Mouse (Mus musculus) adrenal gland, adult (tissue): ENCODE data around the gene Clta.
A peak's percentile ranks its signal among the peaks of the same experiment; 100 is the strongest.

Experiments used
- DNase-seq, 2 experiments: peaks; one replicate each; pipeline ENCODE4 v3.0.0; 2022 to 2023; ENCODE audit warnings: low spot score in 1 of 2; ENCODE audit not compliant: inconsistent age in 2 of 2

Clta gene

DNA sequence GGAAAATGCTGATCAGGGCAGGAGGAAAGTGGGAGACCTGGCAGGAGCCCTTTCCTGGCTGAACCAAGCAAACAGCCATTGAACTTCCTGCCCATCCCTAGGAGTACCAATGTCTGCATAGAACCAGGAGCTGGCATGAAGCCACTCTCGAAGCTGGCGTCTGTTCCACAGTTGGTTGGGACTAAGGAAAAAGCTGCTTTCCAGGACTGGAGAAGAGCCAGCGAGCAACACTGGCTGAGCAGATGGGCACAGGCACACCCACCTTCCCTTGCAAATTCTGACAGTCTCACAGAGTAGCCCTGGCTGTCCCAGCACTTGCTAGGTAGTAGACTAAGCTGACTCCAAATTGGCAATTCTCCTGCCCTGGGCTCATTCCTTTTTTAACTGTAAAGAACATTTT lies 24.5 kb upstream of the Clta start:
- peak; percentile 59 to 82 for DNase-seq

DNA sequence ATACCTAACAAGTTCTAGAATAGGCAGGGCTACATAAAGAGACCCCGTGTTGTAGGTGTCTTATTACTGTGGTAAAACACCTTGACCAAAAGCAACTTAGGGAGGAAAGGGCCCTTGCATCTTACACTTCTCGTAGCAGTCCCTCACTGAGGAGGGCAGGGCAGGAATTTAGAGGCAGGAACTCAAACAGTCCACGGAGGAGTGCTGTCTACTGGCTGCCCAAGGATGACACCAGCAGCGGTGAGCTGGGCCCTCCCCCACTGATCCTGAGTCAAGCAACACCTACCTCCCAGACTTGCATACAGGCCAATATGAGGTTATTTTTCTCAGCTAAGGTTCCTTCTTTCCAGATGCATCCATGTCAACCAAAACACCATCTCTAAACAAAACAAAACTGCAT lies 24.0 kb upstream of the Clta start:
- DNase-seq = no peak

DNA sequence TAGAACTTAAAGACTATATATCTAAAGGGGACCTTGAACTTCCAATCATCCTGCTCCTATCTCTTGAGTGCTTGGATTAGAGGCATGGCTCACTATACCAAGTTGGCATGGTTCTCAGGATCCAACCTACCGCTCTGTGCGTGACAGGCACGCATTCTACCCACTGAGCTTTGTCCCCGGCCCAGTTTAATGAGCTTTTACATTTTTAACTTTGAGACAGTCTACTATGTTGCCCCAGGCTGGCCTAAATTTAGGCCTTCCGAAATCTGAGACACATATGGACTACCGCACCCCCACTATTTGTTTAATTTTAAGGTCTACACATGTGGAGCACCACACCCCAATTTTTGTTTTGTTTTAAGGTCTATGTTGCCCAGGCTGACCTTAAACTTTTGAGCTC lies 23.4 kb upstream of the Clta start:
- DNase-seq = no peak

DNA sequence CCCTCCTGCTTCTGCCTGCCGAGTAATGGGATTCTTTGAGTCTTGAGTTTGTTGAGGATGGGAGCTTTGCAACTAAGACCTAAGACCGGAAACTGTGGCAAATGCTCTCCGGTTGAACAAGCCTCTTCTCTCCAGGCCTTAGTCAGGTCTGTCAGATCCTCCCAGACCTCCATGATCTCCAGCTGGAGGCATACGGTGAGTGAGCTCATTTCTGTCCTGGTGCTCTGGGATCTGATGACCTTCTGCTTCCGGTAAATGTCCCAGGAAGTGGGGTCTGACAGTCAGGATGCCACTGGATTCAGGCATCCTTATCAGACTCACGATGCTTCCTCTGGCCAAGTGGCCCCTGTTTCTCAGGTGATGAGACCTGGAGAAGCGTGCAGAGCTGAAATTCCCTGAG lies 23.0 kb upstream of the Clta start:
- DNase-seq = peak in 1 of 2 experiments; percentile 20

DNA sequence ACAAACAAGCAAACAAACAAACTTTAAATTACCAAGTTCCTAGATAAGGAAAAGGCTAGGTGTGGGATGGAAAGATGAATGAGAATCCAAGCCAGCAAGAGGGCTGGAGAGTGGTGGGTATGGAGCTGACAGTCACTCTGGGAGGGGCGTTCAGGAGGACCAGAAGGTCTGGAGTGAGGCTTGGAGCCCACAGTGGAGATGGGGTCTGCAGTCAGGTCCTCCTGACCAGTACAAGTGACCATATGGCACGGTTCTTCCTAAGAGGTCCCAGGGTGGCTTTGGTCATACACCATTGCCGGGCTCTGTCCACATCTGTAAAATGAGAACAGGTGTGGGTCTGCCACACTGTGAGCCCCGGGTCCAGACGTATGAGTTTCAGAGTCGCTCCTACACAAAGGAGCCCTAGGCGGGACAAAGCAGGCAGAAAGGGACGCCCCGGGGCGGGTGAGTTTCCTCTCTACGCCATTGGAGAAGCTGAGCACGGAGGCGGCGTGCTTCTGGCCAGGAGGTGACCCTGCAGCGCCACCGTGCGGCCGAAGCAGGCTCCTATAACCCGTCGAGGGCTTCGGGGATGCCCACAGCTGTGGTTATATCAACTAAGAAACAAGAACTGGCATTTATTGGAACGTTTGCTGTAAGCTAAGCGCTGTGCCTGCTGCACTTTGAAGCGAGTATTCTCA lies 22.1 kb upstream of the Clta start:
- peak; percentile 93 to 98 for DNase-seq

DNA sequence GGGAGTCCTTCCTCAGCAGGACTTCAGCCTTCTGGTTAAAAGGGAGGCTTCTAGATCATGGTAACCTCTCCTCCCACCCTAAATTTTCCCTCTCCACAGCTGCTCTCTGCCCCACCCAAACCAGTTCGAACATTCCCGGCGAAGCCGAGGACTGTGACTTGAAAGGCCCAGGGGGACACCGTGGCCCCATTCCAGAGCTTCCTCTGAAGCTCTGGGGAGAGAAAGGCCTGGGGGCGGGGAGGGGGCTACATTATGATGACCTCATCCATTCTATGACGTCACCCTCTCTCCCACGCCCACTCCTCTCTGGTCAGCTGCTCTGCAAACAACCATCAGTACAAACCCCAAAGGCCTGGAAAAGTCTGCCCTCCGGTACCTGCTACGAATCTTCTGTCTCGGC lies 21.1 kb upstream of the Clta start, which contains the start of gene Ccin:
Gene Ccin (plus strand): TSS at position 303 of the 400 bp plus-strand sequence.
- DNase-seq = peak; percentile 6 to 22

DNA sequence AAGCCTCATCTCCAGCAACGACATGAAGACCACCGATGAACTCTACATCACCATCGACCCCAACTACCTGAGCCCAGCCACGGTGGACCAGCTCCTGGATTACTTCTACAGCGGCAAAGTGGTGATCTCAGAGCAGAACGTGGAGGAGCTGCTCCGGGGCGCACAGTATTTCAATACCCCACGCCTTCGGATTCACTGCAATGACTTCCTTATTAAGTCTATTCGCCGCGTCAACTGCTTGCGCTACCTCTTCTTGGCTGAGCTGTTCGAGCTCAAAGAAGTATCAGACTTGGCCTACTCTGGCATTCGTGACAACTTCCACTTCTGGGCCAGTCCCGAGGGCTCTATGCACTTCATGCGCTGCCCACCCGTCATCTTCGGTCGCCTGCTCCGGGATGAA lies 20.5 kb upstream of the Clta start:
- no peak for DNase-seq

DNA sequence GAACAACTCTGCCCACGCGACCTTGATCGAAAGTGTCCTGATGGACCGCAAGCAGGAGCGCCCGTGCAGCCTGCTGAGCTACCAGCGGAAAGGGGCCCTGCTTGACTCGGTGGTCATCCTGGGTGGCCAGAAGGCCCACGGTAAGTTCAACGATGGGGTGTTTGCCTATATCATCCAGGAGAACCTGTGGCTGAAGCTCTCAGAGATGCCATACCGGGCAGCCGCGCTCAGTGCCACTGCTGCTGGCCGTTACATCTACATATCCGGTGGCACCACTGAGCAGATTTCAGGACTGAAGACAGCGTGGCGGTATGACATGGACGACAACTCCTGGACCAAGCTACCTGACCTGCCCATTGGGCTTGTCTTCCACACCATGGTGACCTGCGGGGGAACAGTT lies 19.9 kb upstream of the Clta start:
- no peak for DNase-seq

DNA sequence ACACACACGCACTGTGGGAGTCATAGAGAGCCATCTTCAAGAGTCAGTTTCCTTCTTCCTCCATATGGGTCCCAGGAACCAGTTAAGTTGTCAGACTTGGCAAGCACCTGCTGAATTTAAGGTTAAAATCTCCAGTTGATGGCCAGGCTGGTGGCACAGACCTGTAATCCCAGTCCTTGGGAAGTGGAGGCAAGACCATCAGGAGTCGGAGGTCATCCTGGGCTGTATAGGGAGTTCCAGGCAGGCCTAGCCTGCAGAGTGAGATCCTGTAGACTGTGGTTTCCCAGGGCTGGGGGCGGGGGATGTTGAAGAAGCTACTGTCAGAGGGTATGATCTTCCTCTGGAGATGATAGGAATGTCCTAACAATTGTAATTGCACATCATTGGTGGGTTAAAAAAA lies 15.3 kb upstream of the Clta start:
- no peak for DNase-seq

DNA sequence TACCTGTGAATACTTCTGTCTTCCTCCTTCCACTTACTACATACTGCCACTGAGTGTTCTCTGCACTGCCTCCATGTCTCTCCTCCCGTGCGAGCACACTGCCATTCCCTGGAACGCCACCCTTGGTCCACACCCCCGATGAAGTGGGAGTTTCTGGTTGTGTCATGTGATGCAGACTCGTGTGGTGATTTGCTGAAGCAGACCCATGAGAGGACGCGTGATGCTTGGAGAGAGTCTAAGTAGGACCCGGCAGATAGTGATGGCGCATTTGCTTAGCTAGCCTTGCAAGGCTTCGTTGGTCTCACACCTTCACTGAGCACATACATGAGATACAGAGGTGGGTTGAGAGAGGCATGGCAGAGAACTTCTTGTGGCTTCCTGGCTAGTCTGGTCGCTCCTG lies 11.2 kb upstream of the Clta start:
- DNase-seq = no peak

DNA sequence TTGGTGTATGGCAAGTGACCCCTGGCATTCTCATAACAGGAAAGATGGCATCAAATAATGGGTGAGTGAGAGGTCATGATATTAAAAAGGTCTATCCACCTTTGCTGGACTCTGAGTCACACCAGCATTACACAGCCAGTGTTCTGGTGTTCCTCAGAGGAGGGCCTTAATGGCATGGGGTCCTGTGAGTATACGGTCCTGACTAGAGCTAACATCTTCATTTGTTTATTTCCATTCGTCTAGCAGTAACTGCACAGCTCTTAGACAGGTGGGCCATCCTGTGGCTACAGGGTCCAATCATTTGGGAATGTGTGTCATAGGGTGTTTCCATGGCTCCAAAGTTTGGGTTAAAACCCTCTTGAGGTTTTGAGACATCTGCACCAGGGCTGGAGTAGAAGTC lies 9.9 kb upstream of the Clta start:
- DNase-seq = no peak

DNA sequence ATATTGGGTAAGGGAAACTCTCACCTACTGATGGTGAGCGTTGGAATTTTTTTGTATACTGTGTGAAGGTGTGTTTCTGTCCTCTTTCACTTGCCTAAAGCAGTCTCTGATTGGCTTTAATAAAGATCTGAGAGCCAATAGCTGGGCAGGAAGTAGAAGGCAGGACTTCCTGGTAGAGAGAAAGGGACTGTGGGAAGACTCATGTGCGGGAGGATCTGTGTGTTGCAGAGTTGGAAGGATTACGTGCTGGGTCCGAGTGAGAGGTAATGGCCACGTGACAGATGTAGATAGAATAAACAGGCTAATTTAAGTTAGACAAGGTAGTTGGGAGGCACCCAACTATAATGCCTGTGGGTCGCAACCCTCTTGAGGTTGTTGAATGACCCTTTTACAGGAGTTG lies 630 bp upstream of the Clta start:
- no peak for DNase-seq

DNA sequence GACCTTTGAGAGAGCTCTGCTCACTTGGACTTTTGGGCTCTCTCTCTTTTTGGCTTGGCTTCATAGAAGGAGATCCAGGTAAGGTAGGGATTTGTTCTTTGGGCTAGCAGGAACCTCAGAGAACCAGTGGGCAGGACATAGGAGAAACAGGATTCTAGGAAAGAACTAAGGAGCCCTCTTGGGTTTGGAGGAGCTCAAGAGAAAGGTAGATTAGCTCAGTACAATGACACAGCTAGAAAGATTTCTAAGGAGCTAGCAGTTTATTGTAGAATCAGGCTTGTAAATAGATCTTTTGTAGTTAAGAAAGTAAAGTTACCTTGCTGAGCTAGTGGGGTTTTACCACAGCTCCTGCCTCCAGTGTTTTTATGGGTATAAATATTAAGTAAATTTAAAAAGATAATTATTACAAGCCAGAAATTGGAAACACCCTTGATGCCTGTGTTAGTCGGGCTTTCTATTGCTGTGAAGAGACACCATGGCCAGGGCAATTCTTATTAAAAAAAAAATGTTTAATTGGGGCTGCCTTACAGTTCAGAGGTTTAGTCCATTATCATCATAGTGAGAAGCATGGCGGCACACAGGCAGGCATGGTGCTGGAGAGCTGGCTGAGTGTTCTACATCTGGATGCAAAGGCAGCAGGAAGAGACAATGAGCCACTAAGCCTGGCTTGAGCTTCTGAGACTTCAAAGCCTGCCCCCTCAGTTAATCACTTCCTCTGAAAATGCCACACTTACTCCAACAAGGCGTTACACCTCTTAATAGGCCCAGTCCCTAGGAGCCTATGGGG lies 564 bp downstream of the Clta start:
- DNase-seq = no peak

DNA sequence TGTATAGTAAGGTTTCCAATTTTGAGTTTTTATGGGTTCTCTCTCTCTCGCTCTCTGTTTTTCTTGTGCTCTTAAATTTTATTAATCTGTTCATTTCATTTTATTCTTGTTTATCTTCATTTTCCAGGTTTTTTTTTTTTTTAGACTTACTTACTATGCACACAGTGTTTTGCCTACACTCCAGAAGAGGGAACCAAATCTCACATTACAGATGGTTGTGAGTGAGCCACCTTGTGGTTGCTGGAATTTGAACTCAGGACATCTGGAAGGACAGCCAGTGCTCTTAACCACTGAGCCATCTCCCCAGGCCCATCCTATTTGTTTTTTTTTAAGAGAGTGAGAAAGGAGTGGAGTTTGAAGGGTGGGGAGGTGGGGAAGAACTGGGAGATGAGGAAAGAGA lies 5.9 kb downstream of the Clta start:
- no peak for DNase-seq

DNA sequence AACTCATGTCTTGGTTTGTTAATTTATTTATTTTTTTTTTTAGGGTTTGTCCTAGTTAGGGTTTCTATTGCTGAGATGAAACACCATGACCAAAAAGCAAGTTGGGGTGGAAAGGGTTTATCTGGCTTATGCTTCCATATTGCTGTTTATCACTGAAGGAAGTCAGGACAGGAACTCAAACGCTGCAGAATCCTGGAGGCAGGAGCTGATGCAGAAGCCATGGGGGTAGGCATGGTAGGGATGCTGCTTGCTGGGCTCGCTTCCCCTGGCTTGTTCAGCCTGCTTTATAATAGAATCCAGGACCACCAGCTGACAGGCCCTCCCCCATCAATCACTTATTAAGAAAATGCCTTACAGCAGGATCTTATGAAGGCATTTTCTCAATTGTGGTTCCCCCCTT lies 6.6 kb downstream of the Clta start:
- DNase-seq = no peak

DNA sequence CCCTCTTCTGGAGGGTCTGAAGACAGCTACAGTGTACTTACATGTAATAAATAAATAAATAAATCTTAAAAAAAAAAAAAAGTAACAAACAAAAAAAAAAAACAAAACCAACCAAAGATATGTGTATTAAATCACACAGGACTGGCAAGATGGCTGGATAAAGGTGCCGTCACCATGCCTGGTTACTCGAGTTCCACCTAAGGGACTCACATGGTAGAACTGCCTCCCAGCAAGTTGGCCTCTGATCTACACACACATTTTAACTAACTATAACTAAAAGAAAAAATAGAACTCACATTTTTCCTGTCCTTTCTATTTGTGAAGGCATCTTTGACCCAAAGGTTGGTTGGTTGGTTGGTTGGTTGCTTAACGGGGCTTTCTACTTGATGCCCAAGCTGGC lies 7.5 kb downstream of the Clta start:
- DNase-seq = no peak

DNA sequence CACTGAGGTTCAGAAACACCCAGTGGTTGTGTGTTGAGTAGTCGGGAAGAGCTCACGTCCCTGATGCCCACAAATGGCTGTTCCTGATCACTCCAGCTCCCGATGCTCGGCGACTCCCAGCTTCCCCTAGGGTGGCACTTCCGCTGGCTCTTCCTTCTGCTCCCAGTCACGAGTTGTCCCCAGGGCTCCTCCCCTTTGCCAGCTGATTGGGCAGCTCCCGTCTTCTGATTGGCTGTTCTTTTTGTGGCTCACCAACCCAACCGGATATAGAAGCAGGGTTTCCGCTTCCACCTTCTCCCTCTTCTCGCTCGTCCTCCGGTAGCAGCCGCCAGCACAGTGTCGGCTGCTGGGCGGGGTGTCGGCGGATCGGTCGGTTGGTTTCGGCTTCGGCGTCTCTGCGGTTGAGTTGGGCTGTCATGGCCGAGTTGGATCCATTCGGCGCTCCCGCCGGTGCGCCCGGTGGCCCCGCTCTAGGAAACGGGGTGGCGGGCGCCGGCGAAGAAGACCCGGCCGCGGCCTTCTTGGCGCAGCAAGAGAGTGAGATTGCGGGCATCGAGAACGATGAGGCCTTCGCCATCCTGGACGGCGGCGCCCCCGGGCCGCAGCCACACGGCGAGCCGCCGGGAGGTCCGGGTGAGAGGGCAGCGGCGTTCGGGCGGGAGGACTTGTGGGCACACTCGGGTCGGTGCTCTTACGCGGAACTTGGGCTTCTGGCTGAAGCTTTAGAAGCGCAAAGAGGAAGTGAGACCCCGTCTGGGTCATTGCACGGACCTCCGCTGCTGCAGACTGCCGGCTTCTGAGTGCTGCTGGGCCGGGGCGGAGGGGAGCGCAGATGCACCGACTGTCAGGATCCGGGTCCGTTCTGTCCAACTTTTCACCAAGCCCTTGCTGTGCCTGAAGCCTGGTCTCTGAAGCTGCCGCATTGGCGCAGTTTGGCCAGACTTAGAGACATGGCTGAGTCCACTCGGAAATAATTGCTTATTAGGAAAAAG lies 8.4 kb downstream of the Clta start:
- peak; percentile 95 to 97 for DNase-seq

DNA sequence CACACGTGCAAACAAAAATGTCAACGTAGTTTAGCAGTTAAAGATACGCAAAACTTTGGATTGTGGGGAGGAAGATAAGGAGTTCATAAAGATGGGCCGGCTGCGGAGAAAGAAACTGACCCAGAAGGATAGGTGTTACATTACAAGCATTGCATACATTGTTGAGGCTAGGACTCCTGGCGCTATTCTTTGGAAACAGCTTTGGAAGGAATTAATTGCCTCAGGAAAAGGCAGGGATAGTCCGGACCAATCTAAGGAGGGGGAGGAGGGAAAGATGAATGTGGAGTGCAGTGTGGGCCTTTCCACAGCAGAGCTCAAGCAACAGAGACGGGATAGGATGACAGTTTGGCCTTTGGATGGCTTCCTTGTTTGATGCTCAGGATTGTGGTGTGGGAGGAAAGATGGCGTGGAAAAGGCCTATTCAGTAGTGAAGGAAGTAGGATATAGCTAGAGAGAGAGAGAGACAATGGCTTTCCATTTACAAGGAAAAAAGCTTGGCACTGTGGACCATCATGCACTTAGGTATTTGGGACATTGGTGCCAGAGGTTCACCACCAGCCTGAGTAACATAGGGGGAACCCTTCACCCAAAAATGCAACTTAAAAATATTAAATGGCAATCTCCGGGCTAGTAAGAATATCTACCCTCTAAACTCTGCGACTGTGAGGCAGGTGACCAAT lies 9.3 kb downstream of the Clta start:
- DNase-seq = peak in 1 of 2 experiments; percentile 22

DNA sequence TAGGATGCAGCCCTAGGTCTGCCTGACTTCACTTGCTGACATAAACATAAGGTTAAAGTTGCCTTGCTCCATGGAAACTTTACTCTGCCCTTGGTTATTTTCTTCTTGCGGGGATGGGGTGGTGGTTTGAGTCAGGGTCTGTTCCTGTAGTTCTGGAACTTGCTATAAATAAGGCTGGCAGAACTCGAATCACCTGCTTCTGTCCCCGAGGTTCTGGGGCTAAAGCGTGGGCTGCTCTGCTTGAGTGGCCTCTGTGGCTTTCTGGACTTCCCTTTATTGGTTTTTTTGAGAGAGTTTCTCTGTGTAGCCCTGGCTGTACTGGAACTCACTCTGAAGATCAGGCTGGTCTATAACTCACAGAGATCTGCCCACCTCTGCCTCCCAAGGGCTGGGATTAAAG lies 11.8 kb downstream of the Clta start:
- DNase-seq = peak in 1 of 2 experiments; percentile 16

DNA sequence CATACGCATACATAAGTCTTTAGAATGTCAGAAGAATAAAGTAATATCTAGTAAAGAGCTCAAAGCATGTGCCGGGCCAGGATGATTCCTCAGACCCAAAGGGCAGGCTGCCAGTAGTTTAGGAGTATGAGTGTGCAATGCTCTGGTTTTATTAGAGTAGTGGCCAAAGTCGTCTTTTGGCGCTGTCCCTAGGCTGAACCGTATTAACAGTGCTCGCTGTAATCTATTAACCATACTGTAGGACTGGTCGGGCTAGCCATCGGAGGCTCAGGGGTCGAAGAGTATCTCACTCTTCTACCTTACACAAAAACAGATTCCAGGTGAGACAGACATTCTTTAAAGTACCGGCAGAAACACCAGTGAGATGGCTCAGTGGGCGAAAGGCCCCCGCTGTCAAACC lies 12.5 kb downstream of the Clta start:
- DNase-seq = peak in 1 of 2 experiments; percentile 21

DNA sequence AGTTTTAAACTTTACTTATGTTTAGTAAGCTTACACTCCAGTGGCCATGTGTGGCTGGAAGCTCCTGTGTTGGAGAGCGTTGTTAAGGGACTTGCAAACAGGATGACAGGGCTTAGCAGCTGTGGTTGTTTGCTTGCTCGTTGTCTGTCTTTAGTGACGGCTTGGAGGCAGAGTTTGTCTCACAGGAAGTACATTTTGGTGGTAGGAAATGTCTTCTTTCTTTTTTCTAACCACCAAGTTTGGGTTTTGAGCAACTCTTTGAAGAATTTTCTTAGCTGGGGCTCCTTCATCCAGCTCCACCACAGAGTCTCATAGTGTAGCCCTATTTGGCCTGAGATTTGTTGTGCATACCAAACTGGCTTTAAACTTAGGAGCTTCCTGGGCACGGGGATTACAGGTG lies 18.1 kb downstream of the Clta start:
- no peak for DNase-seq
